Mouse (Mus musculus) heart, embryonic 11.5 days (tissue): ENCODE measurements at regions not wholly inside any gene's neighbourhood (a gene's known extent, or its start where the extent isn't known, plus 50 kb on each side); places are given as distances from the start of the nearest gene placed in this dataset.

Source experiments
- ATAC-seq: fragments of 200-750 bp; cut with Nextera tagmentation; replicated peaks from 2 replicates; pipeline ENCODE4 v1.8.0; 2017; ENCODE audit warnings: moderate library complexity; ENCODE audit not compliant: insufficient number of reproducible peaks, low FRiP score, low TSS enrichment
- H3K27ac ChIP-seq: fragments of 300-500 bp; sonication (generic); 2 replicates; pipeline ENCODE4 v1.5.1; 2014; ENCODE audit warnings: mild to moderate bottlenecking, low read depth, low read length
- H3K27me3 ChIP-seq: fragments of 300-500 bp; sonication (generic); 2 replicates; pipeline ENCODE4 v1.6.1; 2014; ENCODE audit warnings: mild to moderate bottlenecking, low read length, mixed read lengths; ENCODE audit not compliant: control insufficient read depth, insufficient read depth
- H3K36me3 ChIP-seq: fragments of 300-500 bp; sonication (generic); 2 replicates; pipeline ENCODE4 v1.6.1; 2014; ENCODE audit warnings: mild to moderate bottlenecking, low read length, moderate library complexity, mixed read lengths; ENCODE audit not compliant: control insufficient read depth, insufficient read depth
- H3K4me1 ChIP-seq: fragments of 300-500 bp; sonication (generic); 2 replicates; pipeline ENCODE4 v1.6.1; 2014; ENCODE audit warnings: low read length; ENCODE audit not compliant: control insufficient read depth, insufficient read depth
- H3K4me2 ChIP-seq: fragments of 300-500 bp; sonication (generic); 2 replicates; pipeline ENCODE4 v1.6.1; 2014; ENCODE audit warnings: mild to moderate bottlenecking, moderate library complexity
- H3K4me3 ChIP-seq: fragments of 300-500 bp; sonication (generic); 2 replicates; pipeline ENCODE4 v1.5.1; 2014; ENCODE audit warnings: low read depth, low read length
- H3K9ac ChIP-seq: fragments of 300-500 bp; sonication (generic); 2 replicates; pipeline ENCODE4 v1.6.1; 2014; ENCODE audit warnings: mild to moderate bottlenecking, low read depth, low read length, moderate library complexity
- H3K9me3 ChIP-seq: fragments of 300-500 bp; sonication (generic); replicated peaks from 2 replicates; pipeline ENCODE4 v1.6.1; 2016; ENCODE audit warnings: low read length; ENCODE audit not compliant: control insufficient read depth
- WGBS: fragments of 180-500 bp; shearing (Covaris S2); extraction: QIAGEN DNeasy Blood & Tissue Kit; methylation state at CpG from one replicate; pipeline ENCODE4 v1.1.7; 2014; ENCODE audit not compliant: insufficient replicate concordance; 5-methylcytosine and 5-hydroxymethylcytosine counted together

DNA sequence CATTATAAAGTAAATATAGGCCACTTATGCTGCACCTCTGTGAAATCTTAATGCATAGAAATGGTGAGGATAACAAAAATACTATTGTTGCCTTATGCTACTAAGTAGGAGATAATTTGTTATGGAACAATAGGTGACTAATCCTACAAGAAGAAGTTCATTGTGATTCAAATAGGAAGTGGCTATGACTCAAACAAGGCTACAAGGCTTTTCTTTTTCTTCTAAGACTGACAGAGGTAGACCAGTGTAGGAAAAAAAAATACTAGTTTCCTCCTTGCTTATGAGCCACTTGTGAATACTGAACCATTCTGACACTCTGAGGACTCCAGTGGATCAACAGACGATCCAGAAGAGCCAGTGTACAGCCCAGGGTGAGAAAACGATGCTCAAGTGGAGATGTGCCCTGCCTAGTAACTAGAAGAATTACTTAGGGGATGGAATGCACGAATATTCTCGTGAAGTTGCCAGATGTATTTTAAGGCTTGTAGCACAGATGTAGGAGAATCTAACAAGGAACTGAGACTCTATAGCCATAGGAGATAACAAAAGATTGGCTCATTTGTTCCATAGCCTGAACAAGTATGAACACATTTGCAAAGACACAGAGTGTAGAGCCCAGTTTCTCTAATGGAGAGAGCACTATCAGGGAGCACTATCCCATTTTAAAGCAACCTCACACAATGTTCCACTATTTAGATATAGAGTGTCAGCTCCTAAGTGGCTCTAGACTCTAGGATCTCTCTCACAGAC, 60.3 kb downstream of the Fzd1 start:
- H3K9me3 ChIP-seq = no peaks in the 10 kb centered on the region
- WGBS = 66% methylated on average over 4 of the region's 4 CpGs
- no peak overlapping the region for H3K9ac ChIP-seq
- ATAC-seq = no peak
- H3K27ac ChIP-seq = no peak overlapping the region
- no peak overlapping the region for H3K4me2 ChIP-seq
- no peak overlapping the region for H3K4me3 ChIP-seq
- H3K36me3 ChIP-seq = no peaks in the 10 kb centered on the region
- no peaks in the 10 kb centered on the region for H3K27me3 ChIP-seq
- H3K4me1 ChIP-seq = no peaks in the 10 kb centered on the region

DNA sequence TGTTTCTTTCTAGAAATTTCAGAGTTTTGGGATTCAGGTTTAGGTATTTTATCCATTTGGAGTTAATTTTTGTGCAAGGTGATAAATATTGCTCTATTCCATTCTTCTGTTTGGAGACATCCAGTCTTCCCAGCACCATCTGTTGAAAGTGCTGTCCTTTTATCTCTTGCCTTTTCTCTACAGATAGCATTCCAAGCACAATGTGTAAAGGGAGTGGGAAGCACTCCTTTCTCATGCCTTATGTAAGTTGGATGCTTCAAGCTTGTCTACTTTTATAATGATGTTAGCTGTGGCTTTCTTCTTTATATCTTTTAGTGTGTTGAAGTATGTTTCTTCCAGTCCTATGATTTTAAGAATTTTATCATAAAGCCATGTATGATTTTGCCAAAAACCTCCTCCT, 61.1 kb downstream of the Fzd1 start:
- Histone ChIP-seq H3K4me2 (no peak overlapping the region), H3K9ac (no peak overlapping the region), H3K27me3 (no peaks in the 10 kb centered on the region), H3K4me1 (no peaks in the 10 kb centered on the region), H3K4me3 (no peak overlapping the region), H3K36me3 (no peaks in the 10 kb centered on the region), H3K9me3 (no peaks in the 10 kb centered on the region), H3K27ac (no peak overlapping the region)
- no peak for ATAC-seq

DNA sequence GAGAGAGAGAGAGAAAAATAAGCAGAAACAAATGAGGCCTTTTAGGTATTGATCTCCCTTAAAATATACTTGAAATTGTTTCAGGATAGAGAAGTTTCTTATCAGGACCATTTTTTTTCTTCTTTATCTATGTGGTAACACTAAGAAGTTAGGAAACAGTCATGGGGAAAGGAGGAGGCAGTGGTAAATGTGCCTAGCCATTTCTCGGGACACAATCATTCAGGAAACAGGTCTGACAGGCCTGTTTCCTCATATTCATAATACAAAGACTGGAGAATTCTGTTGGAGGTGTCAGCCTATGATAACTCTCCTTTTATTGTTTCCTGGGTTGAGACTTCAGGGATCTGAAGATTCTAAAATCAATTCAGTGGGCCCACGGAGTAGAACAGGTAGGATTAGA, 68.7 kb downstream of the Fzd1 start:
- Histone ChIP-seq H3K36me3 (no peaks in the 10 kb centered on the region), H3K27ac (no peak overlapping the region), H3K4me1 (no peaks in the 10 kb centered on the region), H3K9ac (no peak overlapping the region), H3K27me3 (no peaks in the 10 kb centered on the region), H3K4me3 (no peak overlapping the region), H3K9me3 (no peaks in the 10 kb centered on the region), H3K4me2 (no peak overlapping the region)
- no peak for ATAC-seq
- 64% methylated on average over 2 of the region's 2 CpGs for WGBS

DNA sequence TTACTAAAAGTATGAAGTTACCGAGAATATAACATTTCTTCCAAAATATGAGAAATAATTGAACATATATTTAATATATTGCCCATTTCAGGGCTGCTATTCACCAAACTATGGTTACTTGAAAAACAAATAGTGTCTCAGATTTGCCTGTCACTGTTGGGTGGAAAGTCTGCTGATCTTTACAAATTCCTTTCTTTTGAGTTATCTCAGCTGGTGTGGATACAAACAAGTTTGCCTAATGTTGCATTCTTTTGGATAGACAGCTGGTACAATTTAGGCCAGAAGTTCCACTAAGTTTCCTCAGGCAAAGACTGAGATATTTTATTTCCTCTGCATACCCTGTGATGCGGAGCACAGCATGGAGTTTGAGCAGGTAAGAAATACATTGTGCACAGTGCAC, 82.5 kb downstream of the Fzd1 start:
- Histone ChIP-seq H3K9ac (no peak overlapping the region), H3K4me2 (no peak overlapping the region), H3K9me3 (no peaks in the 10 kb centered on the region), H3K4me1 (no peaks in the 10 kb centered on the region), H3K36me3 (no peaks in the 10 kb centered on the region), H3K27me3 (no peaks in the 10 kb centered on the region), H3K4me3 (no peak overlapping the region), H3K27ac (no peak overlapping the region)
- no peak for ATAC-seq
- WGBS = 85% methylated on average over 2 of the region's 2 CpGs

DNA sequence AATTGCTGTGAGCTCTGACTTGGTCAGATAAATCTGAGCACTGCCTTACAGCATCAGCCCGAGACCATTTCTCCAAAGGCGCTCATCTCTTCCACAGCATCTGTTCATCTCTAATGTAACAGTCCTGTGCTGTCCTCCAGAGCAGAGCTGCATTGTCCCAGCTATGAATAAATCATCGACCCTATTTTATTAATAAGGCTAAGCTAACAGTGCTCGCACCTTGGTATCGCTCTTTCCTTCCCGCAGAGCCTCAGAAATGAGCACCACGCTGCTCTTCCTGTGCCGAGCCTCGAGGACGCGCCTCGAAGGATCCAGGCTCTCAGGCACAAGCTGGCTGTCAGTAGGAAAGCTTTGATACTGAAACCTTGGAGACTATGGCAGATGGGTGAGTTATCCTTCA, 91.5 kb downstream of the Fzd1 start:
- no peak for ATAC-seq
- Histone ChIP-seq H3K27me3 (no peaks in the 10 kb centered on the region), H3K4me1 (0 out of 2 replicates have a peak, but pooled peaks cover 4% of the 10 kb centered on the region), H3K36me3 (no peaks in the 10 kb centered on the region), H3K4me3 (no peak overlapping the region), H3K27ac (no peak overlapping the region), H3K9me3 (no peaks in the 10 kb centered on the region), H3K9ac (no peak overlapping the region), H3K4me2 (no peak overlapping the region)
- WGBS = 69% methylated on average over 12 of the region's 12 CpGs

DNA sequence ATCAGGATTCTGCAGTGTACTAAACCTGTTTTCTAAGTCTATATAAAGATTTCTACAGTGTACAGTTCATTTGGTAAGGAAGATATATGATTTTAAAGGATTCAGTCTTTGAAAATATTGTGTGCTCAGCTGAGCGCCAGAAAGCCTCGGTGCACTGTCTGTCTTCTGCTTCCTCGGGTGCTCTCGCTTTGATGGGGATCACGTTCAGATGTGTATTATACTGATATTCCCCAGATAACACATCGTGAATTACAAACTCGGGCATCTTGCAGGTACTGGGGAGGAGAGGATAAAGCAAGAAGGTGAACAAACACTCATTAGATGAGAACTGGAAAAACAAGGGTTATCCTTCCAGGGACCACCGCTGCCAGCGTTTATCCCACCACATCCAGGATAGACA, 91.9 kb downstream of the Fzd1 start:
- 70% methylated on average over 9 of the region's 9 CpGs for WGBS

DNA sequence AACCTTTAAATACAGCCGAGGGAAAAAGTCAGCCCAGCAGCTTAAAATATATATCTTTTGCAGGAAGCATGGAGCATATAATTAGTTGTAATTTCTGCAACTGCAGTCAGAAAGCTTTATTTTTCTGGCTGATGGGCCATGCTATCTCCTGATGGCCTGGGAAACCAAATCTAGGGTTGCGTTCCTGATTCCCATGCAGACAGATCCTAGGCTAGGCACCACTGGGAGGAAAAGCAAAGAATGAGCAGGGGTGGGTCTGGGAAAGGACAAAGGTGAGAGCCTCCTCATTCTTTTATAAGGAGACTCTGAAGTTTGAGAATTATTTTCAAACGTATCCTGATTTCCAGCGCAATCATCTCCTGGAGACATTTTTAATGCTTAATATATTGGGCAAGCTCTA, 92.9 kb downstream of the Fzd1 start:
- Histone ChIP-seq H3K9me3 (no peaks in the 10 kb centered on the region), H3K27ac (no peak overlapping the region), H3K9ac (no peak overlapping the region), H3K36me3 (no peaks in the 10 kb centered on the region), H3K27me3 (no peaks in the 10 kb centered on the region), H3K4me2 (no peak overlapping the region), H3K4me3 (no peak overlapping the region), H3K4me1 (0 out of 2 replicates have a peak, but pooled peaks cover 4% of the 10 kb centered on the region)
- ATAC-seq = no peak
- 79% methylated on average over 4 of the region's 4 CpGs for WGBS

More for the DNA sequence above, 91.9 kb downstream of the Fzd1 start:
- Histone ChIP-seq H3K27me3 (no peaks in the 10 kb centered on the region), H3K4me2 (no peak overlapping the region), H3K4me1 (0 out of 2 replicates have a peak, but pooled peaks cover 4% of the 10 kb centered on the region), H3K4me3 (no peak overlapping the region), H3K27ac (no peak overlapping the region), H3K36me3 (no peaks in the 10 kb centered on the region), H3K9ac (no peak overlapping the region), H3K9me3 (no peaks in the 10 kb centered on the region)
- ATAC-seq = no peak

DNA sequence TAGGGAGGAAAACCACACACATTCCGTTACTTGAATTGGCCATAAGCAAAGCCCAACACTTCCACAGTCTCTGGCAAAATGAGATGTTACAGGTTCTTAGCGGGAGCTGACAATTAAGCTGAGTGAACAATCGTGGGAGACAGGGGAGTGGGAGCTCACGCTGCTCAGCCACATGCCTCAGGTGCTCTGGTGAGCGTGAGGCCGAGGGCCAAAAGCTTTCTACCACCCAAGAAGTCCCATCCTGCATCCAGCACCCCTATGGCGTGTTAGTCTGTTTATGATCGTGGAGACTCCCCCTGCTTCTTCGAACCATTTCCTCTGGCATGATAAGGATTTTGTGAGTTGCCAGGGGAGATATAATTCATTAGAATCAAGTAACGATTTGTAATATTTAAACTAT, 93.3 kb downstream of the Fzd1 start:
- WGBS = 55% methylated on average over 10 of the region's 10 CpGs
- no peak overlapping the region for H3K9ac ChIP-seq
- H3K36me3 ChIP-seq = no peaks in the 10 kb centered on the region
- H3K27me3 ChIP-seq = no peaks in the 10 kb centered on the region
- no peak overlapping the region for H3K4me2 ChIP-seq
- no peak overlapping the region for H3K27ac ChIP-seq
- H3K4me1 ChIP-seq = 0 out of 2 replicates have a peak, but pooled peaks cover 4% of the 10 kb centered on the region
- H3K9me3 ChIP-seq = no peaks in the 10 kb centered on the region
- no peak for ATAC-seq
- no peak overlapping the region for H3K4me3 ChIP-seq

DNA sequence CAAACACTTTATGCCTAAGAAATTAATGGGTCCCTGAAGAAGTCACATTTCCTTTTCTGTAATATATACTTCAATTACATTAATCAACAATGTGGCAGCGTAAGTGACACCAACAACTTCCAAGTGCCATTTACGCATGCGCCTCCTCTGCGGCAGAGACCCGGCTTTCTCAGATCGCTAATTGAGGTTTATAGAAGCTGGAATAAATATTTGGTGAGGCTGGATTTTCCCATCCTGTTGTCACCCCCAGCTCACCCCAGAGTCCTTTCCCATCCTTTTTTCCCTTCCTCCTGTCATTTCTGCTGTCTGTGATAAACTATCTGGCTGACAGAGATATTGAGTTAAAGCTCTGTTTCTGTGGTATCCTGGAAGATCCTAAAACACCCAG, 95.6 kb downstream of the Fzd1 start:
- WGBS = 69% methylated on average over 6 of the region's 6 CpGs
- H3K9ac ChIP-seq = no peak overlapping the region
- H3K4me2 ChIP-seq = no peak overlapping the region

More for the DNA sequence above, 95.6 kb downstream of the Fzd1 start:
- Histone ChIP-seq H3K36me3 (no peaks in the 10 kb centered on the region), H3K9me3 (no peaks in the 10 kb centered on the region; the same call in 1 of the 2 replicates), H3K4me3 (no peak overlapping the region), H3K27me3 (no peaks in the 10 kb centered on the region), H3K4me1 (0 out of 2 replicates have a peak, but pooled peaks cover 4% of the 10 kb centered on the region), H3K27ac (no peak overlapping the region)
- no peak for ATAC-seq
